Mouse (Mus musculus): Measurements from ENCODE around the gene Gm19345.

DNA sequence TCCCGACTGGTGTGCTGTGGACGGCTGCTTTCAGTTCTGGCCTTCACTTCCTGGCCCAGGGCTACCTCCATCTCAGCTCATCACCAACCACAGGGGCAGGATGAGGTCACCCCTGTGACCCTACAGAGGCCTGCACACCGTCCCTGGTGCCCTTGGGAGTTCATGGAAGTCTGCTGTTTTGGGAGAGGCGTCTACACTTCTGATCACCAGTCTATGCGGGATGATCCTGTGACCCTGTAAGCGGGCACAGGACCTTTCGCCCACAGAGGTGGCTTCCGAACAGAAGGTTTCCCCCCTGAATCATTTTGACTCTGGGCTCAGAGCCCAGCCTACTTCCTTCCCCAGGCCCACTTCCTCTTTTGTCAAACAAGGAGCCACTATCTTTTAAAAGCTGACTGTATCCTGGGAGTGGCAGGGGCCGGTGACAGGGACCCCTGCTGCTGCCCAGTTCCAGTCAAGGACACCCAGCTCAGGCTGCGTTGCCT lies 19.4 kb downstream of the Gm19345 start:
- TF ChIP-seq POLR2A (IDR thresholded peaks at IDR 0.05; ENCODE audit: insufficient read length, low read depth) = no peak
- TF ChIP-seq E2F4 (IDR thresholded peaks at IDR 0.05; ENCODE audit: insufficient read depth) = no peak
- no peak for TF ChIP-seq USF1 (IDR thresholded peaks at IDR 0.05; ENCODE audit: low read depth)
- no peak for TF ChIP-seq POLR2AphosphoS2 (IDR thresholded peaks at IDR 0.05; ENCODE audit: insufficient read length, low read depth)
- TF ChIP-seq CEBPB (IDR thresholded peaks at IDR 0.05; ENCODE audit: insufficient read depth, poor library complexity, severe bottlenecking) = no peak
- TF ChIP-seq REST (IDR thresholded peaks at IDR 0.05; ENCODE audit: insufficient read depth, insufficient read length) = no peak
- TF ChIP-seq SRF (IDR thresholded peaks at IDR 0.05; ENCODE audit: control insufficient read depth, insufficient read length, low read depth) = no peak
- no peak for TF ChIP-seq MAX (IDR thresholded peaks at IDR 0.05; ENCODE audit: low read depth)
- no peak for TF ChIP-seq MYOG (IDR thresholded peaks at IDR 0.05; ENCODE audit: control insufficient read depth in 1 of 3, insufficient read depth in 1 of 3, insufficient read length in 2 of 3, low read depth in 2 of 3)
- no peak for TF ChIP-seq TCF3 (IDR thresholded peaks at IDR 0.05; ENCODE audit: insufficient read length, low read depth)
- no peak for TF ChIP-seq MYOD1 (IDR thresholded peaks at IDR 0.05; ENCODE audit: control insufficient read depth in 1 of 3, insufficient read length in 2 of 3, low read depth in 2 of 3)
- no peak for TF ChIP-seq TCF12 (IDR thresholded peaks at IDR 0.05; ENCODE audit: insufficient read depth, poor library complexity, severe bottlenecking)

All from myocyte (in vitro differentiated cells).